Mouse (Mus musculus) forebrain, embryonic 13.5 days (tissue): ENCODE results near the gene Cited2. TPM values are rescaled to one million over a fixed set of nuclear protein-coding genes. Genes with fewer than 3 reads are reported as not detected.

Experiments
- ATAC-seq: fragments of 200-750 bp; cut with Nextera tagmentation; 2 replicates; pipeline ENCODE4 v1.8.0; 2017
- H3K27ac ChIP-seq: fragments of 300-500 bp; sonication (generic); 2 replicates; pipeline ENCODE4 v1.5.1; 2015; ENCODE audit warnings: inconsistent platforms, mild to moderate bottlenecking, moderate library complexity
- H3K27me3 ChIP-seq: fragments of 300-500 bp; sonication (generic); 2 replicates; pipeline ENCODE4 v1.6.1; 2015; ENCODE audit warnings: mild to moderate bottlenecking, inconsistent platforms
- H3K36me3 ChIP-seq: fragments of 300-500 bp; sonication (generic); 2 replicates; pipeline ENCODE4 v1.6.1; 2015; ENCODE audit warnings: mild to moderate bottlenecking, inconsistent platforms; ENCODE audit not compliant: poor library complexity, severe bottlenecking
- H3K4me1 ChIP-seq: fragments of 300-500 bp; sonication (generic); 2 replicates; pipeline ENCODE4 v1.6.1; 2015; ENCODE audit warnings: inconsistent platforms
- H3K4me2 ChIP-seq: fragments of 300-500 bp; sonication (generic); 2 replicates; pipeline ENCODE4 v1.6.1; 2015; ENCODE audit warnings: inconsistent platforms, mild to moderate bottlenecking, moderate library complexity
- H3K4me3 ChIP-seq: fragments of 300-500 bp; sonication (generic); 2 replicates; pipeline ENCODE4 v1.5.1; 2015; ENCODE audit warnings: mild to moderate bottlenecking, inconsistent platforms
- H3K9ac ChIP-seq: fragments of 300-500 bp; sonication (generic); 2 replicates; pipeline ENCODE4 v1.6.1; 2015; ENCODE audit warnings: mild to moderate bottlenecking, inconsistent platforms
- H3K9me3 ChIP-seq: fragments of 300-500 bp; sonication (generic); replicated peaks from 2 replicates; pipeline ENCODE4 v1.6.1; 2016; ENCODE audit warnings: inconsistent platforms
- WGBS: fragments of 180-500 bp; shearing (Covaris S2); methylation state at CpG from one replicate; pipeline ENCODE4 v1.1.7; 2015; 5-methylcytosine and 5-hydroxymethylcytosine counted together
- polyA plus RNA-seq: library from polyadenylated mRNA; unstranded; fragments of >200 nt; fragmentation: Nextera tagmentation; extraction: Ambion mirVana; gene quantifications from 2 replicates; pipeline ENCODE4 v1.2.1, GENCODE M21; 2015

Gene Cited2
- polyA plus RNA-seq, result 52.2 and 63.6 TPM in 2 replicates

DNA sequence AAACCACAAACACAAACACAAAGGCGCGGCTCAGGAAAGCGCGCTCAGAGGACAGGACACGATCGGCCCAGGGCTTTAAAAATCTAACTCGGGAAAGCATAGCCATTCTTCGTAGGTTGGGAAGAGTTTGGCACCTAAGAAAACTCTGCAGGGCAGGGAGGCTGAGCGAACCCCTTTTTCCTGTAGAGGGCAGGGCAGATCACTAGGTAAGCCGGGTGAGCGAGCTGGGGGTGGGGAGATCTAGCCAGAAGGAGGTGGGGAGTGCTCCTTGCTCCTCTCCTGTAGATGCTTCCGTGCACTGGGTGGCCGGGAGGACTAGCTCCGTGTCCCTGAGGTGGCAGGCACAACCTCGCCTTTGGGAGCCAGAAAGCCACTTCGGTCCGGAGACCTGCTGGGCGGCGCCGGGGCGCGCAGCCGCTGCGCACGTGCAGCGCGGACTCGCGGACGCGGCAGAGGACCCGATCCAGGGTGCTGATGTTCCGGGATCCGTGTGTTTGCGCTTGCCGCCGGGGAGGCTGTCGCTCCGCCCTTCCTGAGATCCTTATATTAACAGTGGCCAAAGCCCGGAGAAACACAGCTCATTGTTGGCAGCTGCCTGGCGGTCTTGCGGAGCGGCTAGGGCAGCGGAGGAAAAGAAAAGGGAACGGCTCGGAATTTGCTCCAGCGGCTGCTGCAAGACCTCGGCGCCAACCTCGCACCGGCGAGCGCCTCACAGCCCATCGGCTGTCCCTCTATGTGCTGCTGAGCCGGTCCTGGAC lies at the start of gene Cited2:
Cited2 (plus strand) TSS at position 566 of the 758 bp plus-strand sequence.
- no peaks in the 10 kb centered on the region for H3K9me3 ChIP-seq
- peak within 1 kb of the TSS; percentile 72 for H3K4me2 ChIP-seq
- H3K27me3 ChIP-seq, result no peaks in the 10 kb centered on the region
- H3K36me3 ChIP-seq, result no peaks in the 10 kb centered on the region
- WGBS, result under 1% methylated on average over 55 of the region's 55 CpGs
- peak within 1 kb of the TSS; percentile 93 for H3K4me3 ChIP-seq
- peak within 1 kb of the TSS; percentile 100 for H3K27ac ChIP-seq
- H3K9ac ChIP-seq, result peak within 1 kb of the TSS; percentile 97
- peak; percentile 86 for ATAC-seq
- H3K4me1 ChIP-seq, result peaks cover 28% of the 10 kb centered on the region

DNA sequence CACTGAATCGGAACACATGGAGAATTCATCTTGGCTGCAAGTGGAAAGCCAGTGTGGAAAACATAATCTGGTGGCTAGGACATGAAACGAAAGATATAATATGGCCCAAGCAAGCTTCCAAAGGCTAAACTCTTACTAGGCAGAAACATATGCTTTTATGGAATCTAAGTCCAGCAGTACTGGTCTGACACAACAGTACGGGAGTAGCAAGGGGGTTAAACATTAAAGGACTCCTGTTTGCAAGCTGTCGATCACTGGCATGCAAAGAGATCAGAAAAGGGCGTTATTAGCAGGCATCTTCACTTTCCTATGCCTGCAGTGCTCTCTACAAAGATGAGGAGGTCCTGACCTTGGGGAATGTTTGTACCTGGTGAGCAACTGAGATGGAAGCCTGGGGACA lies 48.6 kb upstream of the Cited2 start:
- ATAC-seq, result no peak
- Histone ChIP-seq H3K27ac (no peak overlapping the region), H3K4me3 (no peak overlapping the region), H3K4me1 (no peaks in the 10 kb centered on the region), H3K4me2 (no peak overlapping the region), H3K27me3 (no peaks in the 10 kb centered on the region), H3K9me3 (no peaks in the 10 kb centered on the region), H3K9ac (no peak overlapping the region), H3K36me3 (no peaks in the 10 kb centered on the region)
- 89% methylated on average over 5 of the region's 5 CpGs for WGBS

DNA sequence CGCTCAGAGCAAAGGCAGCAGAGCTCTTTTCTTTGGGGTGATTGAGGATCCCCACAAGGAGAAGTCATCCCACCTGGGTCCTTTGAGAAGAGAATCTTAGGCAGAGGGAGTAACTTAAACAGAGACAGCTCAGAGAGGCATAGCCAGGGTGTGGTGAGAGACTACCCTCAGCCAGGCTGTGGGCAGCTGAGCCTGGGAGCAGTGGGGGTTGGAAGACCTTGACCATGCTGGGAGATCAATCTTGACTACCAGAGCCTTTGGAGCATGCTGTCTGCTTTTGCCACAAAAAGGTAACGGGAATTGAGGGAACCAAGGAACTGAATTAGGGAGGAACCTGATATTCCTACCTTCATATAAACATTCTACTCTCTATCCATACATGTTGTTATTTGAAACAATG lies 48.1 kb upstream of the Cited2 start:
- Histone ChIP-seq H3K27me3 (no peaks in the 10 kb centered on the region), H3K36me3 (no peaks in the 10 kb centered on the region), H3K4me2 (no peak overlapping the region), H3K4me1 (no peaks in the 10 kb centered on the region), H3K27ac (no peak overlapping the region), H3K4me3 (no peak overlapping the region), H3K9me3 (no peaks in the 10 kb centered on the region), H3K9ac (no peak overlapping the region)
- 86% methylated on average over 2 of the region's 2 CpGs for WGBS
- ATAC-seq, result no peak

DNA sequence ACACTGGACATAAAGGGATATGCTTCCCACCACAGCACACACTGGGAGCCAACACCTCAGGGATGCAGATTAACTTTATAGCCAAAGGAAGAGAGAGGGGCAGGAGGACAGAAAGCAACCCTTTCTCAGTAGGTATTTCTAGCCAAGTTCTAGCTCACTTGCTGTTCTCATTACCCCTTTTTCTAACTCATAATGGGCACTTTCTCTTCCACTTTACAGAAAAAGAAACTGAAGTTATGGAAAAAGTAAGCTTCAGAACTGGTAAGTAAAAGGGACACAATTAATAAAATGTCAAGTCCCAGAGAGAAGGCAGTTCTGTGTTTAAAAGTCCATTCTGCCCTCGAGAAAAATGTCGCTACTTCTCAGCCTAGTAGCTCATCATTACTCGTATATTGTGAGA lies 46.6 kb upstream of the Cited2 start:
- no peaks in the 10 kb centered on the region for H3K36me3 ChIP-seq
- WGBS, result 86% methylated on average over 3 of the region's 3 CpGs
- ATAC-seq, result no peak

DNA sequence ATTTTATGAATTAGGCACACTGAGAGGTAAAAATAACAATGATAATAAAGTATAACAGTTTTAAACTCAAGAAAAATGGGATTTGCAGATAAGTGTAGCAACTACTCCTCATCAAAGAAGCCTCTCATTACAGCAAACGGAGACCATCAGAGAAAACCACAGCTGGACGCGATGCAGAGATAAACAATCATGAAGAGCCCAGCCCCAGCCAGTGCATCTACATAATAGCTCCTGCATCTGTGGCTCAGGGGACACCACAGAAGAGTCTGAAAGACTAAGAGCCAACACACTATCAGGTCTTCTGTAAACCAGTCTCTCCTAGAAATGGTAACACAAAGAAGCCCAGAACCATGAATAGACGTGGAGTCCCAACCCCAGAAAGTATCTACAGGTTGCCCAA lies 45.7 kb upstream of the Cited2 start:
- Histone ChIP-seq H3K36me3 (no peaks in the 10 kb centered on the region), H3K27ac (no peak overlapping the region), H3K4me3 (no peak overlapping the region), H3K27me3 (no peaks in the 10 kb centered on the region), H3K9ac (no peak overlapping the region), H3K9me3 (no peaks in the 10 kb centered on the region), H3K4me2 (no peak overlapping the region), H3K4me1 (no peaks in the 10 kb centered on the region)
- no peak for ATAC-seq
- WGBS, result 87% methylated on average over 4 of the region's 4 CpGs

More for the DNA sequence above, 46.6 kb upstream of the Cited2 start:
- Histone ChIP-seq H3K4me2 (no peak overlapping the region), H3K9me3 (no peaks in the 10 kb centered on the region), H3K27me3 (no peaks in the 10 kb centered on the region), H3K4me1 (no peaks in the 10 kb centered on the region), H3K27ac (no peak overlapping the region), H3K9ac (no peak overlapping the region), H3K4me3 (no peak overlapping the region)

DNA sequence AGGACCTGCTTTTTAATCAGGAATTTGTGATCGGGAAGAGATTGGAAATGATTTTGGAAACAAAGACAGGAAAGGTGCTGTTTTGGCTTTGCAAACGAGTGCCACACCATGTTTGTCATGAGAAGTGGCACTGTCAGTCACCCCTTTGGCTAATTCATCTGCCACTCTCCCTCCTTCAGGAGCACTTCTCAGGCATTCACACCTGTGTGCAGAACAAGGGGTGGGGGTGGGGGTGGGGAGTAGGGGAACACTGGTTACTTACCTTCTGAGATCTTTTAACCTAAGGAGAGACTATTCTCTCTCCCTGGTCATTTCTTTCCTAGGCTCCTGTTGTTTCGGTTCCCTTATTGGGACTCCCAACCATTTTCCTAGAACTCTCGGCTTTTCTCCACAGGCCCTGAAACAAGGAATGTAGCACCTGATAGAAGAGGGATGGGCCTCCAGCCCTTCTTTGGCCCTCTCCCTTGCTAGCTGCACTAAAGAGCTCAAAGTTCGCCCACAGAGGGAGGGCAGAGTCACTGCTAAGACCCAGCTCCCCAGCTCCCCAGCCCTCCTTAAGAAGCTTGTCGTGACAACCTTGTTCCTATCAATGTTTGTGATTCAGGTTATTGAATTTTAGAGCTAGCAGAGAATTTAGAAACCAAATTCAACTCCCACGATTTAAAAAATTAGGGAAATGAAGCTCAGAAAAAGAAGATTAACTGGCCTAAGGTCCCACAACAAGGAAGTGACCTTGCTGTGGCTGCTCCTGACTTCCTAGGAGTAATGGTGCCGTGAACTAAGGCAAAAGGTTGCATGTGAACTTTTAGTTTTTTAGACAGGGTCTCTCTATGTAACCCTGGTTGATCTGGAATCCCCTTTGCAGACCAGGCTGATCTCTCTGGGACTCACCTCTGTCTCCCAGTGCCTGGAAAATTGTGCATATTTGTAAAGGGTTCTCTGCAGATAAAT lies 42.3 kb upstream of the Cited2 start:
- H3K4me1 ChIP-seq, result no peaks in the 10 kb centered on the region
- H3K4me2 ChIP-seq, result no peak overlapping the region
- no peak overlapping the region for H3K9ac ChIP-seq
- H3K4me3 ChIP-seq, result no peak overlapping the region
- 79% methylated on average over 8 of the region's 8 CpGs for WGBS
- no peaks in the 10 kb centered on the region for H3K27me3 ChIP-seq
- no peak for ATAC-seq
- H3K27ac ChIP-seq, result no peak overlapping the region
- no peaks in the 10 kb centered on the region for H3K9me3 ChIP-seq
- H3K36me3 ChIP-seq, result no peaks in the 10 kb centered on the region

DNA sequence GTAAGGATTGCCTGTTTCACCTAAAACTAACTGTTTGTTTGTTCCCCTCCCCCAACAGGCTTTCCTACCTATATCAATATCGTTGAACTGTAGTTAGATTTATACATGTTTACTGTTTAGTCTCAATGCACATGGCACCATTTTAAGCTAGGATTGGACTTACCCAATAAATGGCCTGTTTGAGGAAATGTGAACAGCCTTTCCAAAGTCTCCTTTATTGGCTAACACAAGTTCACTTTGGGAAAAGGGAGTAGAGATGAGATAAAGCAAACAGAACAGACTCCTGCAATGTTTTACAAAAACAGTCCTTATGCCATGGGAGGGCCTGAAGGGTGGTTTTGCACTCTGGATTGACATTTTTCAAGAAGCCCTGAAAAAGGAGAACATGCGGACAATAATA lies 41.6 kb upstream of the Cited2 start:
- ATAC-seq, result no peak
- H3K9me3 ChIP-seq, result no peaks in the 10 kb centered on the region
- no peaks in the 10 kb centered on the region for H3K27me3 ChIP-seq
- no peak overlapping the region for H3K27ac ChIP-seq
- H3K4me3 ChIP-seq, result no peak overlapping the region
- H3K36me3 ChIP-seq, result no peaks in the 10 kb centered on the region
- no peak overlapping the region for H3K4me2 ChIP-seq
- H3K4me1 ChIP-seq, result no peaks in the 10 kb centered on the region
- H3K9ac ChIP-seq, result no peak overlapping the region
- 94% methylated on average over 2 of the region's 2 CpGs for WGBS

DNA sequence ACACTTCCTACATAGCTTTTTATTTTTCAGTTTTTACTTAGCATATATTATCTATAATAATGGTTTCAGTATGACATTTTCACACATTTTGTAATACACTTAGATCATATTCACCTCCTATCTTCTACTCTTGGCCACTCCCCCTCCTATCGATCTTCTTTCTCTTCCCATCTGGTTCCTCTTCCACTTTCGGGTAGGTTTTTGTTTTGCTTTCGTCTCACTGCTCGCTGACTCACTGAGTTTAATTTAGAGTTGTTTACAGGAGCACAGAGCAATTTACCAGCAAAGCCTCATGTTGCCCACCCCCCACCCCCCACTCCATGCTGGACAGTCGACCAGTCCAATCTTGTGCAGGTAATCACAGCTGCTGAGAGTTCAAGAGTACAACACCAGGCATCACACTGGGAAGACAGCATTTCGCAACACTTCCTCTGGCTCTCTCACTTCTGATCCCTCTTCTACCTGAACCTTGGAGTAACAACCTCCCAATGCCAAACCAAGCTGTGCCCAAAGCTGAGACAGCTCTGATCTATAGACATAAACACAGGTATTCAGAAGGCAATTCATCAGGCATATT lies 39.1 kb upstream of the Cited2 start:
- no peak overlapping the region for H3K9ac ChIP-seq
- H3K36me3 ChIP-seq, result no peaks in the 10 kb centered on the region
- H3K4me3 ChIP-seq, result no peak overlapping the region
- no peak for ATAC-seq
- no peaks in the 10 kb centered on the region for H3K27me3 ChIP-seq
- H3K4me2 ChIP-seq, result no peak overlapping the region
- 88% methylated on average over 6 of the region's 6 CpGs for WGBS
- H3K4me1 ChIP-seq, result no peaks in the 10 kb centered on the region
- H3K9me3 ChIP-seq, result no peaks in the 10 kb centered on the region
- no peak overlapping the region for H3K27ac ChIP-seq

DNA sequence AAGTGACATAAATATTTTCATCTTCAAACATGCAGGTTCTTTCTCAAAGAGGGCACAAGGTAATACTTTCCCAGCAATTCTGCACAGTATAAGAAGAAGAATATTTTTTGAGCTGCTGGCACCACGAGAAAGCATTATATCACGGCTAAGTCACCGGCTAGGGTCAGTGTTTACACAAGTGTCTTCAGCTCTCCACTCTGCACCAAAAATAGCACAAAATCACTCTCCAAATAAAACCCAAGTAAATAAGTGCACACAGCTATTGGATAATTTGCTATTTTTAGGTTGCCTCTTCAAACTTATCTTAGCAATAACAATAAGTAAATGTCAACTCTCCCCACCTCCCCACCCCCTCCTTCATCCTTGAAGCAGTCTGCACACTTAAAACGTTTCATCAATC lies 33.2 kb upstream of the Cited2 start:
- WGBS, result 82% methylated on average over 4 of the region's 4 CpGs
- Histone ChIP-seq H3K4me1 (no peaks in the 10 kb centered on the region), H3K4me2 (no peak overlapping the region), H3K9ac (no peak overlapping the region), H3K27me3 (no peaks in the 10 kb centered on the region), H3K27ac (no peak overlapping the region), H3K9me3 (no peaks in the 10 kb centered on the region), H3K4me3 (no peak overlapping the region), H3K36me3 (no peaks in the 10 kb centered on the region)
- ATAC-seq, result no peak

DNA sequence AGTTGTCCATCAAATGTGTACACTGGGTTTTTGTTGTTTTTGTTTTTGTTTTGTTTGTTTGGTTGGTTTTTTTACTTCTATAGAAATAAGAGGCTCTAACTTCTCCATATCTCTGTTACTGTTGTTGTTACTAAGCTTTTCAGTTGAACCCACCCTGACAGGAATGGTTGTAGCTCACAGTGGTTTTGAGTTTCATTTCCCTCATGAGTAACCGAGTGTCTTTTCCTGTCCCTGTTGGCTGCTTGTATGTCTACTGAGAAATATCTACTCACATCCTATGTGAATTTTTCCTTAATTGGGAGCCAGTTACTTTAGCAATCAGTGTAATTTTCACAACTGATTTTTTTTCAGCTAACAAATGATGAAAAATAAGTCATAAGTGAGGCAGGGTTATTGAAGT lies 31.3 kb upstream of the Cited2 start:
- WGBS, result 96% methylated on average over 1 of the region's 1 CpGs
- H3K27me3 ChIP-seq, result no peaks in the 10 kb centered on the region
- no peaks in the 10 kb centered on the region for H3K4me1 ChIP-seq

DNA sequence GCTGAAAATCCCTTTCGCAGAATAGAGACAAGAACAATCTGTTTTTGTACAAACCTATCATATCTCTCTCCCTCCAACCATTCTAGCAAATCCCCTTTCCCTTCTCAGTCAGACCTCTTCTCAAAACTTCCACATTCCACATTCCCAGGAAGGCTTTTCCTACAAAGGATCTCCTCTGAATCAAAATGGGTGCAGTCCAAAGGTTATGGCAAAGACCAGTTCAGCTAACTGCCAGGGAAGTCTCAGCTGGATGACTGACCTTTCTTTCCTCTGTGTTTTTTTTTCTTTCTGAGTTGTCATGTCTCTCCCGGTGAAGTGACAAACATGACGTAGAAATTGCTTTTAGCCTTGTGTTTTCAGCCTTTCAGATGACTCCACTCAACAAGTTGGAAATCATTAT lies 27.2 kb upstream of the Cited2 start:
- no peak overlapping the region for H3K4me3 ChIP-seq
- H3K27ac ChIP-seq, result no peak overlapping the region
- H3K9me3 ChIP-seq, result no peaks in the 10 kb centered on the region
- ATAC-seq, result no peak
- no peaks in the 10 kb centered on the region for H3K4me1 ChIP-seq
- H3K27me3 ChIP-seq, result no peaks in the 10 kb centered on the region
- WGBS, result 85% methylated on average over 3 of the region's 3 CpGs
- H3K4me2 ChIP-seq, result no peak overlapping the region
- H3K36me3 ChIP-seq, result no peaks in the 10 kb centered on the region
- no peak overlapping the region for H3K9ac ChIP-seq

More for the DNA sequence above, 31.3 kb upstream of the Cited2 start:
- ATAC-seq, result no peak
- no peaks in the 10 kb centered on the region for H3K9me3 ChIP-seq
- no peak overlapping the region for H3K4me3 ChIP-seq
- no peak overlapping the region for H3K4me2 ChIP-seq
- no peak overlapping the region for H3K9ac ChIP-seq
- H3K36me3 ChIP-seq, result no peaks in the 10 kb centered on the region
- H3K27ac ChIP-seq, result no peak overlapping the region
